Mouse (Mus musculus): Measurements from ENCODE around the gene Rgs2.
A peak's percentile ranks its signal among the peaks of the same experiment; 100 is the strongest.

The Rgs2 gene

GRCm38 (mm10) chr1:144003904-144004740, at the start of gene Rgs2:
Rgs2 (minus strand) TSS chr1:144004161.
- ATAC-seq (ENCODE audit: insufficient number of reproducible peaks, low FRiP score, low TSS enrichment) = peak; percentile 93

GRCm38 (mm10) chr1:144053401-144053800, 49.4 kb upstream of the Rgs2 start:
- ATAC-seq (ENCODE audit: insufficient number of reproducible peaks, low FRiP score, low TSS enrichment) = no peak

GRCm38 (mm10) chr1:144041826-144042225, 37.9 kb upstream of the Rgs2 start:
- no peak for ATAC-seq (ENCODE audit: insufficient number of reproducible peaks, low FRiP score, low TSS enrichment)

GRCm38 (mm10) chr1:144033498-144033897, 29.5 kb upstream of the Rgs2 start:
- ATAC-seq (ENCODE audit: insufficient number of reproducible peaks, low FRiP score, low TSS enrichment) = no peak

GRCm38 (mm10) chr1:144030499-144030898, 26.5 kb upstream of the Rgs2 start:
- no peak for ATAC-seq (ENCODE audit: insufficient number of reproducible peaks, low FRiP score, low TSS enrichment)

- ATAC-seq (ENCODE audit: insufficient number of reproducible peaks, low FRiP score, low TSS enrichment) = no peak
Measured at GRCm38 (mm10) chr1:144029679-144030078, 25.7 kb upstream of the Rgs2 start.

GRCm38 (mm10) chr1:144018417-144018958, 14.5 kb upstream of the Rgs2 start:
- peak; percentile 85 for ATAC-seq (ENCODE audit: insufficient number of reproducible peaks, low FRiP score, low TSS enrichment)

GRCm38 (mm10) chr1:144013913-144014312, 10.0 kb upstream of the Rgs2 start:
- ATAC-seq (ENCODE audit: insufficient number of reproducible peaks, low FRiP score, low TSS enrichment) = no peak

GRCm38 (mm10) chr1:144007341-144007740, 3.4 kb upstream of the Rgs2 start:
- no peak for ATAC-seq (ENCODE audit: insufficient number of reproducible peaks, low FRiP score, low TSS enrichment)

GRCm38 (mm10) chr1:144006542-144006941, 2.6 kb upstream of the Rgs2 start:
- no peak for ATAC-seq (ENCODE audit: insufficient number of reproducible peaks, low FRiP score, low TSS enrichment)

- no peak for ATAC-seq (ENCODE audit: insufficient number of reproducible peaks, low FRiP score, low TSS enrichment)
Measured at GRCm38 (mm10) chr1:144005648-144006047, 1.7 kb upstream of the Rgs2 start.

- no peak for ATAC-seq (ENCODE audit: insufficient number of reproducible peaks, low FRiP score, low TSS enrichment)
Measured at GRCm38 (mm10) chr1:144004741-144005140, 780 bp upstream of the Rgs2 start.

- ATAC-seq (ENCODE audit: insufficient number of reproducible peaks, low FRiP score, low TSS enrichment) = peak; percentile 21
Measured at GRCm38 (mm10) chr1:144003416-144003815, 545 bp downstream of the Rgs2 start.

- no peak for ATAC-seq (ENCODE audit: insufficient number of reproducible peaks, low FRiP score, low TSS enrichment)
Measured at GRCm38 (mm10) chr1:144002715-144003066, 1.3 kb downstream of the Rgs2 start.

- ATAC-seq (ENCODE audit: insufficient number of reproducible peaks, low FRiP score, low TSS enrichment) = no peak
Measured at GRCm38 (mm10) chr1:144002036-144002714, 1.8 kb downstream of the Rgs2 start.

- ATAC-seq (ENCODE audit: insufficient number of reproducible peaks, low FRiP score, low TSS enrichment) = no peak
Measured at GRCm38 (mm10) chr1:144000246-144000645, 3.7 kb downstream of the Rgs2 start.

- ATAC-seq (ENCODE audit: insufficient number of reproducible peaks, low FRiP score, low TSS enrichment) = no peak
Measured at GRCm38 (mm10) chr1:143999371-143999920, 4.5 kb downstream of the Rgs2 start.

GRCm38 (mm10) chr1:143993026-143993425, 10.9 kb downstream of the Rgs2 start:
- no peak for ATAC-seq (ENCODE audit: insufficient number of reproducible peaks, low FRiP score, low TSS enrichment)

- no peak for ATAC-seq (ENCODE audit: insufficient number of reproducible peaks, low FRiP score, low TSS enrichment)
Measured at GRCm38 (mm10) chr1:143992528-143992927, 11.4 kb downstream of the Rgs2 start.

GRCm38 (mm10) chr1:143990263-143990662, 13.7 kb downstream of the Rgs2 start:
- no peak for ATAC-seq (ENCODE audit: insufficient number of reproducible peaks, low FRiP score, low TSS enrichment)

GRCm38 (mm10) chr1:143989773-143990172, 14.2 kb downstream of the Rgs2 start:
- ATAC-seq (ENCODE audit: insufficient number of reproducible peaks, low FRiP score, low TSS enrichment) = no peak
